Mouse (Mus musculus) MEL (cell line): ENCODE measurements around the gene H2-Q4.
"Not testable (repeated sequence)": the region's sequence is repeated elsewhere in the genome, so short reads cannot be mapped to it uniquely, and the experiment has no call there.

Experiments used
- CTCF ChIP-seq, 3 experiments: IDR thresholded peaks in 2 of 3; conservative IDR thresholded peaks in 1 of 3; 2 replicates each; pipeline ENCODE4 v1.5.1; 2011 to 2012; ENCODE audit warnings: low read length in 3 of 3, low read depth in 2 of 3, mild to moderate bottlenecking in 2 of 3, improper control_type of control experiment in 1 of 3, inconsistent platforms in 1 of 3, mixed read lengths in 1 of 3, moderate library complexity in 1 of 3; ENCODE audit not compliant: control insufficient read depth in 1 of 3, insufficient read depth in 1 of 3, poor library complexity in 1 of 3, severe bottlenecking in 1 of 3
- E2F4 ChIP-seq: IDR thresholded peaks from 2 replicates; pipeline ENCODE4 v1.6.1; 2011; ENCODE audit warnings: low read depth, low read length, improper control_type of control experiment, borderline replicate concordance
- GATA1 ChIP-seq: IDR thresholded peaks from 2 replicates; pipeline ENCODE4 v1.6.1; 2011; ENCODE audit warnings: low read depth, low read length, improper control_type of control experiment
- MAFK ChIP-seq: IDR thresholded peaks from 2 replicates; pipeline ENCODE4 v1.6.1; 2011; ENCODE audit warnings: low read depth, mild to moderate bottlenecking, low read length, improper control_type of control experiment, borderline replicate concordance
- MAX ChIP-seq: IDR thresholded peaks from 2 replicates; pipeline ENCODE4 v1.6.1; 2011; ENCODE audit warnings: low read length, improper control_type of control experiment
- MXI1 ChIP-seq: IDR thresholded peaks from 2 replicates; pipeline ENCODE4 v1.6.1; 2011; ENCODE audit warnings: mild to moderate bottlenecking, low read depth, low read length, improper control_type of control experiment
- POLR2A ChIP-seq, 2 experiments: IDR thresholded peaks; 2 replicates each; pipeline ENCODE4 v1.6.1; 2011 to 2012; ENCODE audit warnings: low read length in 2 of 2, mild to moderate bottlenecking in 2 of 2, control low read depth in 1 of 2, improper control_type of control experiment in 1 of 2, low read depth in 1 of 2, moderate library complexity in 1 of 2; ENCODE audit not compliant: control insufficient read depth in 1 of 2, insufficient read depth in 1 of 2, poor library complexity in 1 of 2
- TAL1 ChIP-seq: IDR thresholded peaks from 2 replicates; pipeline ENCODE4 v1.6.1; 2012; ENCODE audit warnings: mild to moderate bottlenecking, inconsistent platforms, low read length, moderate library complexity, mixed read lengths
- ZKSCAN1 ChIP-seq: IDR thresholded peaks from 2 replicates; pipeline ENCODE4 v1.6.1; 2012; ENCODE audit warnings: low read depth, mild to moderate bottlenecking, inconsistent platforms, low read length, improper control_type of control experiment, moderate library complexity
- ZMIZ1 ChIP-seq: IDR thresholded peaks from 2 replicates; pipeline ENCODE4 v1.6.1; 2012; ENCODE audit warnings: low read depth, mild to moderate bottlenecking, inconsistent platforms, low read length, improper control_type of control experiment, moderate library complexity

DNA sequence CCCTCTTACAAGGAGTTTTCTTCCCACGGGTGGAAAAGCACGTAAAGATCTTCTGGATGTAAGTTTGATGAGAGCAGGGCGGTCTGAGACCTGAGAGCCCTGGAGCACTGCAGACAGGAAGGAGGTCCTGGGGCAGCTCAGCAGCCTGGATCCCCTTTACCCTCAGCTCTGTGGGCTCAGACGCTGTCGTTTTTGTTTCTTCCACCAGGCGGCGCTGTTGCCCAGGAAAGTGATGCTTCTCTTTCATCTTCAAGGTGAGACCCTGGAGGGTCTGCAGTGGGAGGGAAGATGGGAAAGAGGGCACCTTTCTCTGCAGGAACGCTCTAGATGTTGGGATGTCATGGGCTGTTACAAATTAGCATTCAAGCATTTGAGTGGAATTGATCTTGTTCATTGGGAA lies 55.4 kb downstream of the H2-Q4 start:
- not testable (repeated sequence) for TF ChIP-seq ZKSCAN1; POLR2A (IDR thresholded peaks at IDR 0.05; ENCODE audit: control insufficient read depth in 1 of 2, insufficient read depth in 1 of 2, low read depth in 1 of 2, low read length in 2 of 2, poor library complexity in 1 of 2); MAFK; E2F4; MAX; MXI1; ZMIZ1; TAL1; GATA1
- TF ChIP-seq CTCF (IDR thresholded peaks at IDR 0.05 in 2 of 3, conservative IDR thresholded peaks at IDR 0.05 in 1 of 3; ENCODE audit: control insufficient read depth in 1 of 3, insufficient read depth in 1 of 3, low read depth in 2 of 3, low read length in 3 of 3, poor library complexity in 1 of 3, severe bottlenecking in 1 of 3), result peak; percentile 45 to 65 (median 50)
